Mouse (Mus musculus): ENCODE results near the gene Gm614.

DNA sequence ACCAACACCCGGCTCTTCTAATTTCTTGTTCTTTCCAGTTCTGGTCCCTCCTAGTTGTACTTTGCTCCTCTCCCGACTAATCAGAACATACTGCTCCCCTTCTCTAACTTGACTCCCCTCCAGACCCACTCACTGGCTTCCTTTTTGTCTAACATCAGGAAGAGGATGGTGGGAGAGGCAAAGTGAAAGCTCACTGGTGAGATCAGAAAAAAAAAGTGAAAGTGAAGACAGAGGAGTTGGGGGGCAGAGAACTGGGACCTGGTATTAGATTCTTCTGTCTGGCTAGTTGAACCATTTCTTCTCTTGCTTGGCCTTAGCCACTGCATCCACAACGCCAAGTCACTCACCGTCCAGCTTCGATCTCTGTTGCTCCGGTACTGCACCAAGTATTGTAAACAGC, 2.8 kb upstream of the Gm614 start:
- no peak for TF ChIP-seq CTCF (IDR thresholded peaks at IDR 0.05)
- no peak for TF ChIP-seq POLR2A (IDR thresholded peaks at IDR 0.05; ENCODE audit: insufficient read depth, low read depth, low read length)
- TF ChIP-seq EP300 (IDR thresholded peaks at IDR 0.05; ENCODE audit: insufficient read depth, low read depth, low read length), result no peak

Data from heart, adult 2 months (tissue).